Mouse (Mus musculus) heart, postnatal 4 days (tissue): ENCODE results near the gene Socs3. TPM values are rescaled to one million over a fixed set of nuclear protein-coding genes. Genes with fewer than 3 reads are reported as not detected.

Experiments
- DNase-seq: peaks from one replicate; pipeline ENCODE4 v3.0.0; 2021
- total RNA-seq, 2 experiments: library from RNA; stranded (reverse); gene quantifications; 2 replicates each; pipeline ENCODE4 v1.2.3; 2021

Socs3 gene
- total RNA-seq, 2 experiments from 2014 or later: 5.5 TPM

DNA sequence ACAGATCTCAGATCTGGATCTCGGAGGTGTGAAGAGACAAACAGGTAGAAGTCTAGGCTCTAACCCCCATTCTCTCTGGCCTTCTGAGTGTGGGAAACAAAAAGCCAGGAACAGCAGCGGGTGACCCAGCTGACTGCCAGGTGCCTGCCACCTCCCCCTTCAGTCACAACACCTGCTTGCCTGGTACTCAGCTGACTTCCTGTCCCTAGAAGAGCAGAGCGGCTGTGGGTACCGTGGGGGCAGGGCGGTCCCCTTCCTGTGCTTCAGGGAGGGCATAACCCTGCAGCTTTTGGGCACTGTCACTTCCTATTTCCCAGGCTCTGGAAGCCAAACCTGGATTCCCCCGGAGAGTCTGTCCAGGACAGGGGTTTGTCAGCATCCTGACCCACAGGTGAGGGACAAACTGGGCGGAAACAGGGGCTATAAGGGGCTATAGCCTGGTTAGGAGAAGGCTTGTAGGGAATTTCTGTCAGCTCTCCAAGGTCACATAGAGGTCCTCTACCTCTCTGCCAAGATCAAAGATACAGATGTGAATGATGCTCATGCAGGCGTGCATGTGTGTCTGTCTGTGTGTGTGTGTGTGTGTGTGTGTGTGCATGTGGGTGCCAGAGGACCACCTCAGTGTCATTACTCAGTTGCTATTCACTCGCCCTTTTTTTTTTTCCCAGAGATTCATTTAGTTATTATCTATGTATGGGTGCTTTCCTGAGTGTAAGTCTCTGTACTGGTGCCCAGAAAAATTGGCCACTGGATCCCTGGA, 17.5 kb downstream of the Socs3 start:
- DNase-seq: no peak

GRCm38 (mm10) chr11:117951391-117951790, 18.5 kb downstream of the Socs3 start:
- DNase-seq: no peak

DNA sequence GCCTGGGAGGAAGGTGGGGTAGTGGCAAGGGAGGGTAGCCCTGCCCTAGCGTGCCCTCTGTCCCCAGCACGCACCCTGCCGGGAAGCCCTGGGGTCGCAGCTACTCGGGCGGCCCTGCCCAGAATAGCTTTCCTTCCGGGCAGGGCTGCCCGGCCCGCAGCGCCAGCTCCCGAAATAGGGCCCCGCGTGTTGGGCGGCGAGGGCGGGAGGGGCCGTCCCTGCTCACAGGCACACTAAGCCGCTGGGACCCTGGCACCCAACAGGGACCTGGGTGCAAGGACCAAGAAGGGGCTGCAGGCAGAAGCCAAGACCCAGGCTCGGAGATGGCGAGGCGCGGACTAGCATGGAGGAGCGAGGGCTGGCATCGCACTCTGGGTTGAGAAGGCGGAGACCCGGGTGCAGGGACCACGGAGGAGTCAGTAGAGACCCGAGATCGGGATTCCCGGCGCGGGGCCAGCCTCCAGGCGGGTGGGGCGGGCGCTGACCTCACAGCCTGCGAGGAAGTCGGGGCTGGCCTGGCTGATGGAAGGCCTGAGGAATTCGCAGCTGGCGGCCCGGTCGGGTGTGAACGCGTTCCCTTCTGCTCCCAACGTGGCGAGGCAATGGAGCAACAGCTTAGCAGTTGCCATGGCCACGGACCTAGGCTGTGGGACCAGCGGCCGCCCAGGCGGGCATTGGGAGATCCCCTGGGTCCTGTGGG, 20.3 kb downstream of the Socs3 start:
- peak; percentile 93 for DNase-seq

DNA sequence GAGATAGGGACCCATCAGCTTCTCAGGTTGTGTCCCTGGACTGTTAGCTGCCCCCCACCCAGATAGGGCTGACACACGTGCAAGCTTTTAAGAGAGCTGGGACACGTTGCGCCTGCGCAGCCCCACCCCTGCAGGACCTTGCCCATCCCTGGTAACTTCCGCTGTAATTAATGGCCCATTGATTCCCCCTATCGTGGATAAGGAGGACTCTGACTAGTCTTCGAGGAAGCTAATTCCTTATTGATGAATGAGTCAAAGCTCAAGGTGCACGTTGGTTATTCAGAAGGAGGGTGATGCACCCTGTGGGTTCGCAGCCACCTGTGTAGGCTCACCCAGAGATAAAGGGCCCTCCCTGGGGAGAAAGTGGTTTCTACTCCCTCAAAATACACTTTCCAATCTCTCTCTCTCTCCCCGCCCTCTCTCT, 22.8 kb downstream of the Socs3 start:
- DNase-seq: no peak

GRCm38 (mm10) chr11:117946195-117946979, 23.5 kb downstream of the Socs3 start:
- no peak for DNase-seq

- DNase-seq: peak; percentile 32
Observed at GRCm38 (mm10) chr11:117941848-117942247, 28.0 kb downstream of the Socs3 start.

DNA sequence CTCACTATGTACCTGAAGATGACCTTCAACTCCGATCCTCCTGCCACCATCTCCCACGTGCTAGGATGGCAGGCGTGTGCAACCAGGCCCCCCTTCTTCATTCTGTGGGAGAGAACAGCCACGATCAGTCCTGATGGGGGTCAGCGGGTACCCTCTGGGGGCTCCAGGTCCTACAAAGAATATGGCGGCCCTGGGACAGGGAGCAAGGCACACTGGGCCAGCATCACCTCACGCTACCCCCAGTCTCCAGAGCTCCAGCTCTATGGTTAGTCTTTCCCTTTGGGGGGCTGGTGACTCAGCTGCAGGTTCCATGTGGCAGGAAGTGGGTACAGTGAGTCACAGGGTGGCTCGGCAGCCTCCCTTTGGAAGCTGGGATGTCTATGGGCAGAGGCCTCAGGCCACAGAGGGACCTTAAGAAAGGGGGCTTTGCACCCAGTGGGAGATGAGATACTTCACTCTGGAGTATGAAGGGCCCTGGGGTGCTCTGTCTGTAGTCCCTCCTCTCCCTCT, 28.5 kb downstream of the Socs3 start:
- no peak for DNase-seq

GRCm38 (mm10) chr11:117940881-117941280, 29.0 kb downstream of the Socs3 start:
- no peak for DNase-seq

DNA sequence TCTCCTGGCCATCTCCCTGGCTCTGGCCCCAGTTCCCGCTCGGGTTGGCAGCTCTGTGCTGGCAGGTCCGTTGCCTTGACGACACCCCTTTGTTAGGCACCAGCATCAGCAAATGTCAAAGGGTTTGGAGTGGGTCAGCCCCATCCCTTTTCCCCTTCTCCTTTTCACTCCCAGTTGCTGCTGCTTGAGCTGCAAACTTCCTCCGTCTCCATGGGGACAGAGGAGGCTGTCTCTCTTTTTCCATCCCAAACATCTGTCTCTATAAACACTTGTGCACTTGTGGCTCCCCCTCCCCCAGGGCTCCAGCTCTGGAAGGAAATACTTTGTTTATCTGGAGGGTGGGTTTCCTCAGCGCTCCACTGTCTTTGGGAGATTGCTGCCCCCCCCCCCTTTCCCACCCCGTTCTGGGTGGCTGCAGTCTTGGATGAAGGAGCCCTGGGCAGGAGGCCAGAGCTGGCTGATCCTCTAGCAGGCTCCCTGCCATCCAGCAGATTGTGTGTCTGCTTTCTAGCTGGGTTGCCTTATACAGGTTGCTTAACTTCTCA, 30.0 kb downstream of the Socs3 start:
- DNase-seq: peak; percentile 88

DNA sequence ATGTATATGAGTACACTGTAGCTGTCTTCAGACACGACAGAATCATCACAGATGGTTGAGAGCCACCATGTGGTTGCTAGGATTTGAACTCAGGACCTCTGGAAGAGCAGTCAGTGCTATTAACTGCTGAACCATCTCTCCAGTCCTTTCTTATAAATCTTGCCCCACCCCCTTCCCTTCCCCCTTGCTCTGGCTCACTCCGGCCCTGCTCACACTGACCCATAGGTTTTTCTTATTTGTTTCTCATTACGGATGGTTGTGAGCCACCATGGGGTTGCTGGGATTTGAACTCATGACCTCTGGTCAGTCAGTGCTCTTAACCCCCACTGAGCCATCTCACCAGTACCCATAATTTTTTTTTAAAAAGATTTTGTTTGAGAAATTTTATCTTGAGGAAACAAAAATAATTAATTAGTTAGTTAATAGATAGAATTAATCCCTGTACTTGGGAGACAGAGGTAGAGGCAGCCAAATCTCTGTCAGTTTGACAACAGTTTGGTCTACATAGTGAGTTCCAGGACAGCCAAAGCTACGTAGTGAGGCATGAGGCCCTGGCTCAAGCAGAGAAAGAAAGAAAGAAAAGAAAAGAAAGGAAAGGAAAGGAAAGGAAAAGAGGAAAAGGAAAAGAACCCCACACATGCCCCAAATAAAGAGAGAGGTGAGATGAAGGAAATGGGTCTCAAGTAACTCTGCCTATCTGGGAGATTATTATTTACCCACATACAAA, 30.7 kb downstream of the Socs3 start:
- no peak for DNase-seq

DNA sequence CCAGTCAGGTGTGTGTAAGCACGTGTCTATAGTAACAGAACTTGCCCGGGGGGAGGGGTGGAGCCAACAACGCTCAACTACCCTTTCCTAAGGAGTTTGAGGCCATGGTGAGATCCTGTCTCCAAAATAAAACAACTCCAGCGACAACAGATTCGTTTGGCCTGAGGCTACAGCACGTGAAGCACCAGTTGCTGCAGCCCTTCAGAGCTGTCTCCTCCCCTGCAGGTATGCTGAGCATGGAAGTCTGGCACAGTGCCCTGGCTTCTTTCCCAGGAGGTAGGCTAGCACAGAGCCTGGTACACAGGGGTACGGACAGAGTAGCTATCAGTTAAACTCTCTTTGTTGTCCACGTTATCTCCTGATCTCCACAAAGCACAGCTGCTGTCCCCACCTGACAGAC, 33.6 kb downstream of the Socs3 start:
- DNase-seq: peak; percentile 89

DNA sequence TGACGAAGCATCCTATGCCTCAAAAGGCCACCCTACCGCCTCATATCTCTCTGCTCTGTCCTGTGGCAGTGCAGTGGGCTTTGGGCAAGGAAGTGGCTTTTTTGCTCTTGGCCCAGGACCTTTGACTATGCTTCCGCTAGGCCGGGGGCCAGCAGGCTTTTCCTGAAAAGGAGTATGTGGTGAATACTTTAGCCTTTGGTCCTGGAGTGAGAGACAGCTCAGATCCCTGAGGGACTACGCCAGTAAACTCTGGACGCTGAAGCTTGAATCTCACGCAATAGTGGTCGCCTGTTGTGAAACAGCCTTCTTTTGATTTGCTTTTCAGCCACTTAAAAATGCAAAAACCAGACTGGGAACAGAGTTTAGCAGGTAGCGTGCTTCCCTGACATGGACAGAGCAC, 34.2 kb downstream of the Socs3 start:
- DNase-seq: peak; percentile 65

DNA sequence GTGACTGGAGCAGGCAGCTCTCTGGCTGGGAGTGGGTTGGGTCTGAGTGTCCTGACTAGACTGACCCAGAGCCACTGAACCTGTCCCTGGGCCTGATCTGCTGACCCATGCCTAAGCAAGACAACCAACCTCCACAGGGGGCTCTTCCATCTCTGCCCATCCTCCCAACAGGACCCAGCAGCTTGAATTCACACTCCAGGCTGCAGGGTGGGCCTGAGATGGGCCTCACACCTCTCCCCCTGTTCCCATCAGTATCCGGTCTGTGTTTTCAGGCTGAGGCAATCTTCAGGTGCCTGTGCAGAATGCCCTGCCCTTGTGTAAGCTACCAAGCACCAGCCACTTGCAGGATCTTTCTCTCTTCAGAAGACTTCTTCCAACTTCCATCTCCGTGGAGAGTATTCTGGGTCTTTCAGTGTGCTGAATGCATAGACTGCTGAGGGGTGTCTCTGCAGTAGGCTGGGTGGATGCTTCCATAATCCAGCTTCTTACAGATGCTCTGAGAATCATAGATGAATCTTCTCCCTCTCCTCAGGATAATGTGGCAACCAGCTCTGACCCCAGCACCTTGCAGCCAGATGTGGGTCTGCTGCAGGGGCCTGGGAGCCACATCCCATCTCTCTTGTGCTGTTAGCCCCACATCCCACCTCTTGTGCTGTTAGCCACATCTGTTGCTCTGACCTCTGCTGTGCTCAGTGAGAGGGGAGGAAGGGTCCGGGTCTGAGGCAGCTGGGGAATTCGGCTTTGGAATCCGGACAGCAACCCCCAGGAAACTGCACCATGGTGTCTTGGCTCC, 35.1 kb downstream of the Socs3 start:
- no peak for DNase-seq

DNA sequence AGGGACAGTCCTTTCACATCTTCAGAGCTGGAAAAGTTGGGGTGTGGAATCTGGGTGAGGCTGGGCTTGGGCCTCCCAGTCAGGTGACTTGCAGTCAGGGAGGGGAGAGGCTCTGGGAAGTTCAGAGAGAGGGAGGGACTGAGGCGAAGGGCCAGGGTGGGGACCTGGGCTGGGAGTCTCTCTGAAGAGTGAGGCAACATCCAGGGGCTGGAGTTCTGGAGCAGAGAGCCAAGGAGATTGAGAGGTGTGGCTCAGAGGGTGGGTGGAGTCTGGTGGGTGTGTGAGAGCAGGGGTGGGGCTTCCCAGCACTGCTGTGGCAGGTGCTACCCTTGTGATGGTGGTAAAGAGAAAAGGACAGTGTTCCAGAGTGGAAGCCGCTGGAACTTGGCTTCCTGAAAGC, 35.7 kb downstream of the Socs3 start:
- peak; percentile 56 for DNase-seq

- peak; percentile 45 for DNase-seq
Observed at GRCm38 (mm10) chr11:117932195-117932594, 37.7 kb downstream of the Socs3 start.

DNA sequence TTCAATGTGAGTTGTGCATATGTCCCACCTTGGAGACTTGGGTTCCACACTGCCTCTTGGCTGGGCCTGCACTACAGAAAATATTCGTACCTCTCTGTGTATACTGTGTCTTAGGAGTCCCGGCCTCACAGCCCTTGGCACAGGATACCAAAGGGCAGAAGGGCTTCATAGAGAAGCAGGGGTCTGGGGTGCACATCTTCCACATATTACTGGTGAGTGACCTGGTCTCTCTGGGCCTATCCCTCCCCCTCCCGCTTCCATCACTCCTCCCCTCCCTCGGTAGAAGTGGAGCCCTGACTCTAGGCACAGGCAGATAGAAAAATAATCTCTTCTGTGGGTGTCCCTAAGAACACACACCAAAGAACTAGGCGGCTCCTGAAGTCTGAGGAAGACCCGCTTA, 38.3 kb downstream of the Socs3 start:
- DNase-seq: no peak

GRCm38 (mm10) chr11:117930781-117931338, 39.0 kb downstream of the Socs3 start:
- DNase-seq: peak; percentile 73

DNA sequence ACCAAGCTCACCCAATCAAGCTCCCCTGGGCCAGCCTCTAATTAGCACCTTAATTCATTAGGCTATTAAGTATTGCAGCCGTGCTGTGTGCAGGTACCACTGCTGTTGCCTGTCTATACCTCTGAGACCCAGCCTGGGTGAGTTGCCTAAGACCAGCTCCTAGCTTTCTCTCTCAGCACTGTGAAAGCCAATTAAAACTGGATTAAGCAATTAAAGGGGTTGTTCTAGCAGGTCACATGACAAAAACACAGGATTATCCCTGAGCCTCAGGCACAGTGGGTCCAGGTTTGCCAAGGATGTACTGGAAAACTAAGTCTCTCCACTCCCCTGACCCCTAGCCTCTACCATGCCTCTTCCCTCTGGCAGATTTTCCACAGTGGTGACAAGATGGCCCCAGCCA, 44.3 kb downstream of the Socs3 start:
- no peak for DNase-seq

DNA sequence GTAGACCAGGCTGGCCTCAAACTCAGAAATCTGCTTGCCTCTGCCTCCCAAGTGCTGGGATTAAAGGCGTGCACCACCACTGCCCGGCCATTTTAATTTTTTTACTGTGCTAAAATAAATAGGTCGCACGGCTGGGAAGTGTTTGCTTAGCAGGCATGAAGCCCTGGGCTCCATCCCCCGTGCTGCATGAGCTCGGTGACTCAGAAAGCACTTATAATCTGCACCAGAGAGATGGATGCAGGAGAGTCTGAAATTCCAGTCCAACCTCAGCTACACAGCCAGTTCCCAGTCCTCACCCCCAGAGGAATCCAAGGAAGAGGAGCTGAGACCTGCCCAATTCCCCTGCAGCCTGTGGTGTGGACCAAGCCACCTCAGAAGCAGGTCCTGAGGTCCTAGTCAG, 45.4 kb downstream of the Socs3 start:
- no peak for DNase-seq

DNA sequence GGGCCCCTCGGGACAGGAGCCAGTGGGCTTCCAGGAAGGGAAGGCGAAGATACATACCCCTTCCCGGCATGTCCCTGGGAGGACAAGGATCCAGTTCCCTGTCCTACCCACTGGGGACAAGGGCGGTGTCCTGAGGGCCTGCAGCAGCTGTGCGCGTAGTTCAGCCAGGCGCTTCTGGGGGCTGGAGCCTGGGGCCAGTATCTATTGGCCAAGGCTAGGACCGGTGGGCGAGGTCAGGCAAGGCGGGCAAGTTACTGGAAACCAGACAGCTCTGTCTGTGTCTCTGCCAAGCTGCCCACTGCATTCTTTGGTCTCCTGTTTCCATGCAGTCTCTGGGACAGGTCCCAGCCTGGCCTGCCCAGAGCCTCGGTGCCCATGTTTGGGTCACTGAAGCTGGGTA, 46.6 kb downstream of the Socs3 start:
- peak; percentile 52 for DNase-seq

GRCm38 (mm10) chr11:117919211-117919610, 50.6 kb downstream of the Socs3 start:
- no peak for DNase-seq
